Mouse (Mus musculus) lung, postnatal 0 days (tissue): ENCODE measurements around the gene Gm37240.
"Not testable (repeated sequence)": the region's sequence is repeated elsewhere in the genome, so short reads cannot be mapped to it uniquely, and the experiment has no call there.

Source experiments
- CTCF ChIP-seq: IDR thresholded peaks from 2 replicates; pipeline ENCODE4 v1.5.1; 2016; ENCODE audit warnings: antibody characterized with exemption, mild to moderate bottlenecking
- EP300 ChIP-seq: IDR thresholded peaks from 2 replicates; pipeline ENCODE4 v1.6.1; 2016; ENCODE audit warnings: antibody characterized with exemption, mild to moderate bottlenecking, control low read depth

- TF ChIP-seq CTCF, EP300: not testable (repeated sequence)
Observed at GRCm38 (mm10) chr3:84861817-84862216, 1025.5 kb downstream of the Gm37240 start.
